Mouse (Mus musculus): ENCODE measurements around the gene Gm20388. TPM values are rescaled to one million over a fixed set of nuclear protein-coding genes. Genes with fewer than 3 reads are reported as not detected.

The Gm20388 gene
- total and polyA plus RNA-seq, 2 experiments from 2014 or later, result 17.3 TPM; not detected in 1

DNA sequence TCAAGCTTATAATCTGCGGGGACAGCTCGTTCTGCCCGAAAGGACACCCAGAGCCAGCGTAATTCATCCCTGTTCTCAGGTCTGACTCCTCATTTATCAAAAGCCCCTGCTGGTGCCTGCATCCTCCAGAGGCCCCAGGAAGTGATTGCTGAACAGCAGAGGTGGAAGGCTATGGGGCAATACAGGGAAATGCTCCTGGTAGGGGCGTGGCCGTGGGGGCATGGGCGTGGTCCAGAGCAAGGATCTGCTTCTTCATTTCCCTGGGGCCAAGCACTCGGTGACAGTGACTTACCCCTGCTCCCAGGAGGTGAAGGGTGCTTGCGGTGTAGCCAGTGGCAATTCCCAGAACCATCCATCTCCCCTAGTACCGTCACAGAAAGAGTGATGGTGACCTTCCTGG is 534.6 kb downstream of the Gm20388 start:
- ATAC-seq (ENCODE audit: insufficient read depth, low read depth) (no peak), DNase-seq (ENCODE audit: low spot score) (no peak)
- TF ChIP-seq EP300 (IDR thresholded peaks at IDR 0.05; ENCODE audit: low read depth) (no peak), CTCF (IDR thresholded peaks at IDR 0.05; ENCODE audit: low read depth) (no peak)
- Histone ChIP-seq H3K9ac (replicated peaks; ENCODE audit: low read depth, low read length) (no peak overlapping the region), H3K9me3 (replicated peaks; ENCODE audit: control insufficient read depth, low read length) (no peaks in the 10 kb centered on the region), H3K4me2 (ENCODE audit: low read depth, low read length) (no peak overlapping the region), H3K27me3 (ENCODE audit: control insufficient read depth, insufficient read depth, low read length) (no peaks in the 10 kb centered on the region), H3K36me3 (replicated peaks; ENCODE audit: control insufficient read depth, insufficient read depth, low read length) (no peaks in the 10 kb centered on the region), H3K27ac (ENCODE audit: low read depth) (no peak overlapping the region), H3K4me1 (ENCODE audit: control insufficient read depth, insufficient read depth) (peaks cover 25% of the 10 kb centered on the region), H3K4me3 (ENCODE audit: low read depth, low read length) (no peak overlapping the region)
- 73% methylated on average over 10 of the region's 10 CpGs for WGBS

DNA sequence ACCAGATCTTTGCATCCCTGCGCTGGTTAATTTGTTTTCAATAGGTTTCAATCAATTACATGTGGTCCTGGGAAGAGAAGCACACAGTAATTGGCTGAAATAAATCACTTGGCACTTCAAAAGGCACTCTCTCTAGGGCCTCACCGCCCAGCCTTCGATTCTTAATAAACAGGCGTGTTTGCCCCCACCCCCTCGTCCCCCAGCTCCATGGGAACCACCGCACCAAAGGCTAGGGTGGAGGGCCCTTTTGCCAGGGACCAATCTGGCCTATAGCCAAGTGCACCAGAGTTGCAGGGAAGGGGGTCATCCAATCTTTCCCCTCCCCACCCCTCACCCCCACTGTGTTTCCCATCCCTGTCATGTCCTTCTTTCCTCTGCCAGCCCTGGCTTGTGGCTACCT is 537.5 kb downstream of the Gm20388 start:
- DNase-seq (ENCODE audit: low spot score) (no peak), ATAC-seq (ENCODE audit: insufficient read depth, low read depth) (no peak)
- no peak overlapping the region for H3K27ac ChIP-seq (ENCODE audit: low read depth)
- H3K27me3 ChIP-seq (ENCODE audit: control insufficient read depth, insufficient read depth, low read length), result no peaks in the 10 kb centered on the region
- H3K36me3 ChIP-seq (replicated peaks; ENCODE audit: control insufficient read depth, insufficient read depth, low read length), result no peaks in the 10 kb centered on the region
- no peaks in the 10 kb centered on the region for H3K9me3 ChIP-seq (replicated peaks; ENCODE audit: control insufficient read depth, low read length)
- H3K9ac ChIP-seq (replicated peaks; ENCODE audit: low read depth, low read length), result no peak overlapping the region
- 90% methylated on average over 6 of the region's 6 CpGs for WGBS
- no peak overlapping the region for H3K4me3 ChIP-seq (ENCODE audit: low read depth, low read length)
- H3K4me2 ChIP-seq (ENCODE audit: low read depth, low read length), result no peak overlapping the region
- H3K4me1 ChIP-seq (ENCODE audit: control insufficient read depth, insufficient read depth), result 0 out of 2 replicates have a peak, but pooled peaks cover 5% of the 10 kb centered on the region
- no peak for TF ChIP-seq EP300 (IDR thresholded peaks at IDR 0.05; ENCODE audit: low read depth)
- TF ChIP-seq CTCF (IDR thresholded peaks at IDR 0.05; ENCODE audit: low read depth), result no peak

DNA sequence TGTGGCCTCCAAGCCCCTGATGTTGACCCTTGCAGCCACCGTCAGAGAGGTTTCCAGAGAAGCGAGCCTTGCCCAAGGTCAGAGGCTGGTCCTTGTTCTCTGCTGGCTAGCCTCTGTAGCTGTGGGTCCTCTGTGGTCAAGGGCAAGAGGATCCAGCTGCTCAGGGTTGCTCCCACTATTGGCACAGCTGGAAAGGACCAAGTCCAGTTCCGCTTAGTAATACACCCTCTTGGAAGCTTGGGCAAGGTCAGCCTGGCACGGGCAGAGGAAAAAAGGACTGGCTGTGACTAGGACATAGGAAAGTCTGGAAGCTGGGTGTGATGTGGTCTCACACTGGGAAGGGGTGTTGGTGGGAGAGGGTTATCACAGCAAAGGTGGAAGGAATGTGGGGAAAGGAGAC is 538.5 kb downstream of the Gm20388 start:
- DNase-seq (ENCODE audit: low spot score) (no peak), ATAC-seq (ENCODE audit: insufficient read depth, low read depth) (no peak)
- Histone ChIP-seq H3K4me2 (ENCODE audit: low read depth, low read length) (no peak overlapping the region), H3K36me3 (replicated peaks; ENCODE audit: control insufficient read depth, insufficient read depth, low read length) (no peaks in the 10 kb centered on the region), H3K9ac (replicated peaks; ENCODE audit: low read depth, low read length) (no peak overlapping the region), H3K27me3 (ENCODE audit: control insufficient read depth, insufficient read depth, low read length) (no peaks in the 10 kb centered on the region), H3K4me1 (ENCODE audit: control insufficient read depth, insufficient read depth) (0 out of 2 replicates have a peak, but pooled peaks cover 5% of the 10 kb centered on the region), H3K9me3 (replicated peaks; ENCODE audit: control insufficient read depth, low read length) (no peaks in the 10 kb centered on the region), H3K4me3 (ENCODE audit: low read depth, low read length) (no peak overlapping the region), H3K27ac (ENCODE audit: low read depth) (no peak overlapping the region)
- 87% methylated on average over 4 of the region's 4 CpGs for WGBS
- TF ChIP-seq EP300 (IDR thresholded peaks at IDR 0.05; ENCODE audit: low read depth), result no peak

DNA sequence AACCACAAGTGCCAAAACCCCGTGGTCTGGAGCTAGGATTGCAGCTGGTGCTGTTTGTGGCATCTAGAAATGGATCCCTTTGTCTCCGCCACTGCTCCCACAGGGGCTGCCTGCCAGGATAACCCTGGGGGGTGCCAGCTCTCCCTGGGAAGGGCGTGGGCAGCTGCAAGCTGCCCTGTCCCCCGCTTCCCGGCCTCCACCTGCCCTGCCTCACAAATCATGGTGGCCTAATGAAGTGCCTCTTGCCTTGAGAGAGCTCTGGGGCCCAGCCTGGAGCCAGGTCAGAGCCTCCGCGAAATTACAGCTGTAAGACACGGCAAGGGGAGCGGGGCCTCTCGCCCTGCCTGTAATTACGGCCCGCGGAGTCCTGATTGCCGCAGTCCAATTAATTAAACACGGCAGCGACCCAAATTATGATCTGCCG is 539.0 kb downstream of the Gm20388 start:
- H3K9me3 ChIP-seq (replicated peaks; ENCODE audit: control insufficient read depth, low read length), result no peaks in the 10 kb centered on the region
- no peak for DNase-seq (ENCODE audit: low spot score)

DNA sequence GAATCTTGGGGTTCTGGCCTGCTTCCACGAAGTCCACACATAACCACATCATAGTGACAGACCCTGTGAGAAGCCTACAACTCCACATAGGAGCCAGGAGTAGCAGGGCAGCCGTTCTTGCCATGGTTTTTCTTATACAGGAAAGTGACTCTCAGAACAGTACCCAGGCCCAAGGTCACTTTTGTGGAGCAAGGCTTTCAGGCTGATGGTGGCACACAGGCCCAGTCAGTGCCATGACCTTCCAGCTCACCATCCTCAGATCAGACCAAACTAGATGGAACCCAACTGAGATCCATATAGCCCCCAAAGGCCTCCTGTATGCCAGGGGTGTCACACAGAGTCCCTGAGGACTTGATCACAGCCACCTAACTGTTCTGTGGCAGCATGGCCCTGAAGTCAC is 541.5 kb downstream of the Gm20388 start:
- H3K36me3 ChIP-seq (replicated peaks; ENCODE audit: control insufficient read depth, insufficient read depth, low read length), result no peaks in the 10 kb centered on the region
- H3K4me3 ChIP-seq (ENCODE audit: low read depth, low read length), result no peak overlapping the region
- WGBS, result 91% methylated on average over 2 of the region's 2 CpGs
- no peak overlapping the region for H3K27ac ChIP-seq (ENCODE audit: low read depth)
- H3K27me3 ChIP-seq (ENCODE audit: control insufficient read depth, insufficient read depth, low read length), result no peaks in the 10 kb centered on the region
- H3K9me3 ChIP-seq (replicated peaks; ENCODE audit: control insufficient read depth, low read length), result no peaks in the 10 kb centered on the region
- 0 out of 2 replicates have a peak, but pooled peaks cover 5% of the 10 kb centered on the region for H3K4me1 ChIP-seq (ENCODE audit: control insufficient read depth, insufficient read depth)
- TF ChIP-seq CTCF (IDR thresholded peaks at IDR 0.05; ENCODE audit: low read depth) (no peak), EP300 (IDR thresholded peaks at IDR 0.05; ENCODE audit: low read depth) (no peak)
- ATAC-seq (ENCODE audit: insufficient read depth, low read depth) (no peak), DNase-seq (ENCODE audit: low spot score) (no peak)
- H3K4me2 ChIP-seq (ENCODE audit: low read depth, low read length), result no peak overlapping the region
- no peak overlapping the region for H3K9ac ChIP-seq (replicated peaks; ENCODE audit: low read depth, low read length)

More for the DNA sequence above, 539.0 kb downstream of the Gm20388 start:
- H3K36me3 ChIP-seq (replicated peaks; ENCODE audit: control insufficient read depth, insufficient read depth, low read length), result no peaks in the 10 kb centered on the region
- H3K4me2 ChIP-seq (ENCODE audit: low read depth, low read length), result no peak overlapping the region
- H3K27ac ChIP-seq (ENCODE audit: low read depth), result no peak overlapping the region
- H3K9ac ChIP-seq (replicated peaks; ENCODE audit: low read depth, low read length), result peak overlapping the region; percentile 23; the same call in 1 of the 2 replicates
- no peaks in the 10 kb centered on the region for H3K27me3 ChIP-seq (ENCODE audit: control insufficient read depth, insufficient read depth, low read length)
- H3K4me3 ChIP-seq (ENCODE audit: low read depth, low read length), result no peak overlapping the region
- ATAC-seq (ENCODE audit: insufficient read depth, low read depth), result no peak
- H3K4me1 ChIP-seq (ENCODE audit: control insufficient read depth, insufficient read depth), result 0 out of 2 replicates have a peak, but pooled peaks cover 5% of the 10 kb centered on the region
- TF ChIP-seq CTCF (IDR thresholded peaks at IDR 0.05; ENCODE audit: low read depth) (no peak), EP300 (IDR thresholded peaks at IDR 0.05; ENCODE audit: low read depth) (no peak)
- 41% methylated on average over 17 of the region's 17 CpGs for WGBS

DNA sequence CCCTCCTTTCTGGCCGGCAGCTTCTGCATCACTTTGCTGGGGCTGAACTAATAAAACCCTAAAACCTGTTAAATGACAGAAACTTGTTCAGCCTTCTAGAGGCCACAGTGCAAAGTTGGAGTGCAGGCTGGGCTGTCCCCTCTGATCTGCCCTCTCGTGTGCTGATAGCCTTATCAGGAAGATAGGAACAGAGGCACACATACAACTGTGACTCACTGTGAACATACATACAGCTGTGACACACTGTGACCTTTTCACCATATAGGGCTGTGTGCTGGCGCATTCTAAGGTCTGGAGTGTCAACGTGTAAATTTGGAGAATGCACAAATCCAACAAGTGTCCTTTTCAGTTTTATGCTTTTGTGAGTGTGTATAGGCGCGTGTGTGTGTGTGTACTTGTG is 543.8 kb downstream of the Gm20388 start:
- no peak overlapping the region for H3K27ac ChIP-seq (ENCODE audit: low read depth)
- DNase-seq (ENCODE audit: low spot score) (no peak), ATAC-seq (ENCODE audit: insufficient read depth, low read depth) (no peak)
- no peak overlapping the region for H3K4me3 ChIP-seq (ENCODE audit: low read depth, low read length)
- peaks cover 5% of the 10 kb centered on the region; the same call in 1 of the 2 replicates for H3K4me1 ChIP-seq (ENCODE audit: control insufficient read depth, insufficient read depth)
- 55% methylated on average over 6 of the region's 6 CpGs for WGBS
- H3K36me3 ChIP-seq (replicated peaks; ENCODE audit: control insufficient read depth, insufficient read depth, low read length), result no peaks in the 10 kb centered on the region
- no peak overlapping the region for H3K9ac ChIP-seq (replicated peaks; ENCODE audit: low read depth, low read length)
- no peaks in the 10 kb centered on the region for H3K9me3 ChIP-seq (replicated peaks; ENCODE audit: control insufficient read depth, low read length)
- no peak for TF ChIP-seq EP300 (IDR thresholded peaks at IDR 0.05; ENCODE audit: low read depth)
- no peak for TF ChIP-seq CTCF (IDR thresholded peaks at IDR 0.05; ENCODE audit: low read depth)
- H3K27me3 ChIP-seq (ENCODE audit: control insufficient read depth, insufficient read depth, low read length), result no peaks in the 10 kb centered on the region
- no peak overlapping the region for H3K4me2 ChIP-seq (ENCODE audit: low read depth, low read length)
